Mouse (Mus musculus): ENCODE results near the gene Dennd1a. TPM values are rescaled to one million over a fixed set of nuclear protein-coding genes. Genes with fewer than 3 reads are reported as not detected.

The Dennd1a gene
- total RNA-seq (2021), result 10 to 100 TPM; 73.9 to 74.1 TPM
- long read RNA-seq, experiment 1, partial matches to known transcripts, result 0 of 15 reads
- long read RNA-seq, experiment 1, other reads (novel, unspliced or antisense), result 15 of 15 reads
- long read RNA-seq, experiment 2, partial matches to known transcripts, result 1 of 18 reads
- long read RNA-seq, experiment 2, other reads (novel, unspliced or antisense), result 17 of 18 reads

- DNase-seq (ENCODE audit: low spot score in 2 of 2), result peak; percentile 75 to 83
Observed at GRCm38 (mm10) chr2:38286733-38287551, at the start of gene Dennd1a. Gene Dennd1a, minus strand, starts transcription at chr2:38287390.

DNA sequence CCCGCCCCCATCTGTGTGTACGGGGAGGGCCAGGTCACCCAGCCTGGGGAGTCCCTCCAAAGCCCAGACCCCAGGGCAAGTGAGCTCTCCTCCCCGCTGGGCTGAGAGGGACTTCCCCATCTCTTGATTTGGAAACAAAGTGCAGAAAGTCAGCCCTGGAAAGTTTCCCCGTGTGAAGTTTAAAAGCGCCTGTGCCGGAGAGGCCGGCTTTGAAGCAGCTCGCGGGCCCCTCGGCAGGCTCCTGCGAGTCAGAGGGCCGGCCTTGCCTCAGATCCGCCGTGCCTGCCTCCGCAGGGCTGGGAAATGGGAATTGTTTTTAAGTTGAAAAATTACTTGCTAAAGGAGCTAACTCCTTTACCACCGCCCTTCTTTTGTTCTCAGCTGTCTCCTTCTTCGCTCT, 49.4 kb upstream of the Dennd1a start:
- no peak for DNase-seq (ENCODE audit: low spot score in 2 of 2)

DNA sequence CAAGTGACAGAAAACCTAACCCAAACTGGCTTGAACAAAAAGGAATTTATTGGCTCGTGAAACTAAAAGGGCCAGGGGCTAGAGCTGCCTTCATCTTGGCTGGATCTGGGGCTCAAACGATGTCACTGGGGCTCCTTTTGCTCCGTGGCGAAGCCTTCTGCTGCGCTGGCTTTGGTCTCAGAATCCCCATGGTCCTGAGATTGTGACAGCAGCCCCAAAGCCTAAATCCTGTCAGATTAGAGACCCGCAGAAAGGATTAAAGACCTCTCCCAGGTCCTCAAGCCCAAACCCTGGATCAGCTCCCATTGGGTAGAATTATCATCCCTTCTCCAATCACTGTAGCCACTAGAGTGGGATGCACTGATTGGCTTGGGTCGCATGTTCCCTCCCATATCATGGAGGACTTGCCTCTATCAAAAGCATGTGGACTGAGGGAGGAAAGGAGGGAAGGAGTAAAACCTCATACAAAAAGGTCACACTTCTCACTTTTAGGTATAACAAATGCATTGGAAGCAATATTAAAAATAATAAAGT, 46.5 kb upstream of the Dennd1a start:
- DNase-seq (ENCODE audit: low spot score in 2 of 2), result no peak

- DNase-seq (ENCODE audit: low spot score in 2 of 2), result no peak
Observed at GRCm38 (mm10) chr2:38326671-38327070, 39.5 kb upstream of the Dennd1a start.

DNA sequence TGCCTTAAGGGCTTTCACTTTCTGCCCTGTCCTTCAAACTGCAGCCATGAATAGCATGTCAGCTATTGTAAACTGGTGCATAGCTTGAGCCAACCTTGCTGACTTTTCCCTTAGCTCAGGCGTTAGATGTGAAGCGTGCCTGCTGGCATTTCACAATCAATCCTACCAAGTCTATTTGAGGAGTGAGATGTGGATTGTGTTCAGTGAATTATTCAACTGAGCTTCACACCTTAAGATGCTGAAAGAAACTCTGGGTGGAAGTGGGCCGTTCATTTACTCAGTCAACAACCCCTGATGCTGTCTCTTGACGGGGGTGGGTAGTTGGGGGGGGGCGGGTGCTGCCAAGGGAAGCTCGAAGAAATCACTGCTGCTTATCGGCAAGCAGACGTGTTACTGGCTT, 36.2 kb upstream of the Dennd1a start:
- no peak for DNase-seq (ENCODE audit: low spot score in 2 of 2)

DNA sequence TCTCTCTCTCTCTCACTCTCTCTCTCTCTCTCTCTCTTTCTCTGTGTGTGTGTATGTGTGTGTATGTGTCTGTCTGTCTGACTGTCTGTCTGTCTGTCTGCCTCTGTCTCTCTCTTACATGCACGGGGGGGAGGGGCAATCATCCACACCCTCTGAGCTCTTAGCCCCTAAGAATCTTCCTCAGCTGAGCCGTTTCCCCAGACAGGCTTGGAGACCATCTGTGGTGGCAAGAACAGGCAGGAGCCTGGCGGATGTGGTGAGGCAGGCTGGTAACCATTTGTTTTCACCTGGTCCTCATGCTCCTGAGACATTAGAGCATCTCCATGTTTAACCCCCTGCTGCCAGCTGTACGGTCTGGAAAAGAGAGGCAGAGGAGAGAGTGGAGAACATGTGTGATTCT, 33.7 kb upstream of the Dennd1a start:
- DNase-seq (ENCODE audit: low spot score in 2 of 2), result no peak

DNA sequence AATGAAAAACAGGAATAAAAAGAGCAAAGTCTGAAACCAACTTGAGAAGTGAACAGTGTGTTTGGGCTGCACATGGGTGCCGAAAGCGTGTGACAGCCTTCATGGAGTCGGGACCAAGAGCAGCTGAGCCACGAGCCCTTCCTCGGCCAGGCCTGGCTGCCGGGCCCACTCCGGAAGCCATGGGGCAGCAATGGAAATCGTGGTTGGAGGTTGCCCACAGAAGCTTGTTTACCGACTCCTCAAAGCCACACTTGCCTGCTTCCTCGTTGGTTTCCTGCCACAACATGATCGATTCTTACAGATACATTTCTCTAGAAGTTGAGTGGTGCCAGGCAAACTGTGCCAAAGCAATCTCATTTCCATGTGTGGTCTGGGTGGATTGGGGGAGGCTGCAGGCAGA, 31.9 kb upstream of the Dennd1a start:
- no peak for DNase-seq (ENCODE audit: low spot score in 2 of 2)

GRCm38 (mm10) chr2:38313399-38313798, 26.2 kb upstream of the Dennd1a start:
- no peak for DNase-seq (ENCODE audit: low spot score in 2 of 2)

GRCm38 (mm10) chr2:38312921-38313320, 25.7 kb upstream of the Dennd1a start:
- DNase-seq (ENCODE audit: low spot score in 2 of 2), result peak in 1 of 2 experiments; percentile 18

GRCm38 (mm10) chr2:38305152-38305551, 18.0 kb upstream of the Dennd1a start:
- no peak for DNase-seq (ENCODE audit: low spot score in 2 of 2)

DNA sequence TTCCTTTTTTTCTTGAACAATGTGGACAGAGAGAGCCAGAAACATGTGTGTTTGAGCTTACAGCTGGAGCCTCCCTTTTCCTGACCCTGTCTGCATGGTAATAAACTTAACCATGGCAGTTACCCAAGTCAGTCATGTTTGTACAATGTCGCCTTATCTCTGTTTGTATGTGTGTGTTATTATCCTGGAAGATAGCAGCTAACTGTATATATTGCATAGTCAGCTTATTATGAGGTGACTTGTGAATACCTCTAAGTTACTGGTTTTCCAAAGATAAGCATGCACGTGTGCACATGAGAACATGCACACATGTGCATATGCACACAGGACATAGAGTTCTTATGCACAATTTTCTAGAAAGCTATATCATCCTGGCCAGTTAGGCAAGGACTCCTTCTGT, 13.8 kb upstream of the Dennd1a start:
- no peak for DNase-seq (ENCODE audit: low spot score in 2 of 2)

- DNase-seq (ENCODE audit: low spot score in 2 of 2), result no peak
Observed at GRCm38 (mm10) chr2:38295939-38296338, 8.7 kb upstream of the Dennd1a start.

- DNase-seq (ENCODE audit: low spot score in 2 of 2), result no peak
Observed at GRCm38 (mm10) chr2:38291526-38291925, 4.3 kb upstream of the Dennd1a start.

GRCm38 (mm10) chr2:38288226-38288625, 1.0 kb upstream of the Dennd1a start:
- DNase-seq (ENCODE audit: low spot score in 2 of 2), result no peak

DNA sequence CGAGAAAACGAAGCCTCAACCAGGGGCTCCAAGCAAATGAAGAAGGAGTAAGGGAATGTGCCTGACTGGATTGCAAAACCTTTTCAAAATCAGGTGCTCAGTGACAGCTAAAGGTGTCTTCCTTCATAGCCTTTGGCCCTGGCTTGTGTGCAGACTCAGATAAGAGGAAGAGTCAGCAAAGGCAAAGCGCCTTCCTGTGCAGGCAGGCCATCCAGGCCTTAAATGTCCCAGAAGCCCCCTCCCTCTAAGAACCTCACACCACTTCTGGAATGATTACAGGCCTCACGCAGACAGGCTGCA, 807 bp downstream of the Dennd1a start:
- no peak for DNase-seq (ENCODE audit: low spot score in 2 of 2)

- DNase-seq (ENCODE audit: low spot score in 2 of 2), result no peak
Observed at GRCm38 (mm10) chr2:38285781-38286432, 1.3 kb downstream of the Dennd1a start.

DNA sequence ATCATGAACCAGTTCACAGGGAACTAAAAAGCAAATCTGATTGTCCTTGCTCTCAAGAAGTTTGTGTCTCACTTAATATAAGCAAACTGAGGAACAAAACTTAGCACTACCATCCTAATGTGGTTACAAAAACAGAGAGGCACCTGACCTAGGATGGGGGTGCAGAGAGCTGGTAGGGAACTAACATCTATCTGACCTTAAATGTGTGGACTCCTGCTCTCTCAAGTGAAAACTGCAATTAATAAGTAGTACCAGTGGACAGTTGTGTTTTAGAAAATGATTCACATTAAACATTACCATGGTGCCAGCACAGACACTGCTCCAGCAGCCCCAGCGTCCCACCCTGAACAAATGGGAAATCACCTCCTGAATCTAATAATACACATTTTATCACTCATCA, 3.2 kb downstream of the Dennd1a start:
- no peak for DNase-seq (ENCODE audit: low spot score in 2 of 2)

- DNase-seq (ENCODE audit: low spot score in 2 of 2), result no peak
Observed at GRCm38 (mm10) chr2:38280376-38280775, 6.8 kb downstream of the Dennd1a start.

- DNase-seq (ENCODE audit: low spot score in 2 of 2), result no peak
Observed at GRCm38 (mm10) chr2:38274973-38275372, 12.2 kb downstream of the Dennd1a start.

GRCm38 (mm10) chr2:38263653-38264052, 23.5 kb downstream of the Dennd1a start:
- DNase-seq (ENCODE audit: low spot score in 2 of 2), result no peak

DNA sequence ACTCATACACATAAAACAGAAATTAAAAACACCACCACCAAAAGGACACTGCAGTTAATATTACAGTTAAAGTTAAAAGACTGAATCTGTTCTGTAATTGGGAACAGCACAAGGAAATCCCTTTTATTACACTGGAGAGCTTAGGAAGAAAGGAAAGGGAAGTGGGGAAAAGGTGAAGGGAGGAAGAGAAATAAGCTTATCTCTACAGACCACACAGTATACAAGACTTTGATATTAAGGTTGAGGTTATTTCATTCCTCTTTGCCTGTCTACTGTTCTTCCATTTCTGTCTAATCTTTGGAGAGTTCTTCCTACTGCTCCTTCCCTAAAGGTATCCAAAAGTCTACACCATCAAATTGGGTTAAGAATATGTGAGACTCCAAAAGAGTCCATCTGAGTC, 28.1 kb downstream of the Dennd1a start:
- no peak for DNase-seq (ENCODE audit: low spot score in 2 of 2)

DNA sequence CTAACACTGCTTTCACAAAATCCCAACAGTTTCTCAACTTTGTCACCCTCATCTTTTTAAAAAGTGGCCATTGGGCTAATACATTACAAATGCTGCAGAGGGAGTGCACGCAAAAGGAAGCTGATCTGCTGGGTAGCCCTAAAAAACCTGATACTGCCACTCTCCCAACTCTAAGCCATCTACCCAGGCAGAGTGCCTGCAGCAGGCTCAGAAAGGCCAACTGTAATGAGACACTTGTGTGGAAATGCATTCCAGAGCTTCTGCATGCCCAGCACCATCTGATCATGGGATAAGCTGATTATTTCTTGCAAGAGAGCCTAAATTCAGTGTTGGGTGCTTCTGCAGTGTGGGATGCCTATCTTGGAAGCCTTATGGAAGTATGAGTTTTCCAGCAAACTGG, 49.6 kb downstream of the Dennd1a start:
- peak in 1 of 2 experiments; percentile 24 for DNase-seq (ENCODE audit: low spot score in 2 of 2)

All from layer of hippocampus, postnatal 14 days (tissue).